Mouse (Mus musculus): ENCODE measurements at regions not wholly inside any gene's neighbourhood (a gene's known extent, or its start where the extent isn't known, plus 50 kb on each side); places are given as distances from the start of the nearest gene placed in this dataset.
A peak's percentile ranks its signal among the peaks of the same experiment; 100 is the strongest.

DNA sequence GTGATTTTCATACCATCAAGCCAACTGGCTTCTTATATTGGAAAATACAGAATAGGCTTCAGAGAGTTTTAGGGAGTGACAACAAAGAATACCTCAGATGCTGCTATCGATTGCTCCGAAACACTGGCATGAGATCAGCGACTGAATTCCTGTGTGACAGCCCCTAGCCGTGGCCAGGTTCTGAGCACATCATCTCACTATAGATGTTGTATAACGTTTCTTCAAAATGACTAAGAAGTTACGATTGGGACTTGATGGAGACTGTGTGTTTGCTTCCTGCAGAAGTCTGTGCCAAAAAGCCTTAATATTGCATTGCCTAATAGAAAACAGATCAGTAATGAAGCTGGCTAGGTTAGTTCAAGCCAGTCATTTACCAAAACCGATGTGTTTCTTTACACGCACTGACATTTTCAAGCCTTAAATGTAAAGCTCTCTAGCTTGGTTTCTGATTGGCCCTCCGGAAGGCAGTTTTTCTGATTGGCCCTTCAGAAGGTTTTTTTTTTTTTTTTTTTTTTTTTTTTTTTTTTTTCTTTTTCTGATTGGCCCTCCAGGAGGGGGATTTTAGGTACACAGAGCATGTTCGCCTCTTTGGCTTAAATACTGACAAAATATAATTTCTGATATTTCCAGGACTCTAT lies 408.9 kb downstream of the Ttll7 start:
- no peak for DNase-seq (ENCODE audit: low spot score in 2 of 2)

DNA sequence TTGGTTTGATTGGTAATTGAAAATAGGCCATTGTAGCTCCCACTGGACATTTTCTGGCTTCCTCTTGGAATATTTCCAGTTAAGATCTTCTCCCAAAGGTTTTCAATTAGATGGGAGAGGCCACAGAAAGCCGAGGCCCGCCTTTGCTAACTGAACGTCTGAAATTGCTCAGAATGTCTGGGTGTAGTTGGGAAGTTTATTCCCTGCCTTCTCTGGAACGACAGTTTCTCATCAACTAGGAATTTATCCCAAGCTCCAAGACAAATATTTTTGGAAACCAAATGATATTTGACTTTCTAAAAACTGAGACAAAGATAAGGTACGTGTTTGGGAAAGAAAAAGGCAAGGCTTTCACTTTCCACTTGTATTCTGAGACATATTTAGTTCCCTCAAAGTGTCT lies 414.4 kb downstream of the Ttll7 start:
- no peak for DNase-seq (ENCODE audit: low spot score in 2 of 2)

DNA sequence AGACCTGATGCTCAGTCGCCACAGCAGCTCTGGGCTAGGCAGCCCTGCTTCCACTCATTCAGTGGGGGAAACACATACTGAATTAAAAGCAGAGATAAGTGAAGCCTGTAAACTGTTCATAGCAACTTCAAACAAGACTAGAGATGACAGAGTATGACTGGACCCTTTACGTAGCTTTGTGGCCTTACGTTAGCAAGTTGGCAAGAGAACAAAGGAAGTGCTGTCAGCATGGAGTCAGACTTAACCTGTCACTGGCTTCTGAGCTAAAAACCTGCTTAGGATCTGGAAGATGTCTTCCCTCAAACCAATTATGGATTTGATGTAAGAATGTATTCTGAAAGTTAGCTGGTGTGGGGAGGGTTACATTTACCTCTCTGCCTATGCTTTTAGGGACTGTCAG lies 421.3 kb downstream of the Ttll7 start:
- DNase-seq (ENCODE audit: low spot score in 2 of 2): no peak

DNA sequence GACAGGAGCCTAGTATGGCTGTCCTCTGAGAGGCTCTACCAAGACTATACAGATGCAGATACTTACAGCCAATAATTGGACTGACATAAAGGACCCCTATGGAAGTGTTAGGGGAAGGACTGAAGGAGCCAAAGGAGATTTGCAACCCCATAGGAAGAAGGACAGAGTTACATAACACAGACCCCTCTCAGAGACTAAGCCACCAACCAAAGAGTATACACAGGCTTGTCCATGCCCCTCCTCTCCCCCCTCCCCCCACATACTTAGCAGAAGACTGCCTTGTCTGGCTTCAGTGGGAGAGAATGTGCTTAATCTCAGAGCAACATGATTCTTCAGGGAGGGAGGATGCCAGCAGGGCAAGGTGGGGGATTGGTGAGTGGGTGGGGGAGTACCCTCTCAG lies 426.4 kb downstream of the Ttll7 start:
- DNase-seq (ENCODE audit: low spot score in 2 of 2): no peak

DNA sequence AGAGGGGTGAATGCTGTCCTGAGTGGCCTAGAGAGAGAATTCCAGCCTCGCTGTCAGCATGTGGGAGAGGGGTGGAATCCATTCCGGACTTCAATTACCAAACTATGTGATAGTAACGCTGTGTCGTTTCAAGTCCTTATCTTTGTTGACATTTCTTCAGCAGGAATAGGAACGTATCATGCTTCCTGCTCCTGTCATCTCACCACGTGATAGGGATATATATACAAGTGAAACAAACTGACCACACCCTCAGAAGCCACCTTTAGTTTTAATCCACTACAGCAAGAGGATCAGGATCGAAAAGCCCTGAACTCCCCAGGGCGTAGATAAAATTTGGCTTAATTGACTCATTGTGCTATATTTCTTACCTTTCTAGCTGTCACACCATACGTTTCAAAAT lies 431.6 kb downstream of the Ttll7 start:
- DNase-seq (ENCODE audit: low spot score in 2 of 2): no peak

DNA sequence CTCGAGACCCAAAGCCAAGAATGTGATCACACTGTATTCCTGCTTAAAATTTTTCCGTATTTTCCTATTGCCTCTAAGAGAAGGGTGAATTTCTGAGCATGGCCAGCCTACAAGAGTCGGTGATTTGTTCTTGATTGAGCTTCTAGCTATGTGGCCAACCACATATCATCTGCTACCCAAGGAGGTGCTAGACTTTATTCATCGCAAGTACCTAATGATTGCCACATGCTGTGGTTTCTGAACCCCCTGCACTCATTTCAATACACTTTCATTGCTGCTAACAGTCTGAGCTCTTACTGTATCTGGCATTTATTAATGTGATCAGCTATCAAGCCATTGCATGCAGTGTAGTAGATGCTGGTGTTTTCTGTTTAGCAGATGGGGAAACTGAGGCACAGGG lies 432.2 kb downstream of the Ttll7 start:
- DNase-seq (ENCODE audit: low spot score in 2 of 2): no peak

DNA sequence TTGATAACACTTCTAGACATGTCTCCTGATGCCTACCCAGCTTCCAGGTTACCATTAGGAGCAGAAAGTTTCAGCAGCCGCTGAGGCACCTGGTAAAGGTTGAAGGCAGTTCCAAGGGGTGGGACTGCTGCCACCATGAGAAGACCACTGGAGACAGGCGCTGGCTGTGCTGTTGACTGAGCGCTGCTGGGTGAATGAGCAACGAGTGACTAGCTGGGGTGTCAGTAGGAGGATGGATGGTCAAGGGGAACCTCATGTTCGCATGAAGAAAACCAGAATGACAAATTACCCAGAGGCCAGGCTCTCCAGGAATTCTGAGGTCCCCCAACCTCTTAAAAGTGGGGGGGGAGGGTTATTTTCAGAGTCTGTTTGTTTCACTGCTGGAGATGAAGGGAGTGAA lies 433.3 kb downstream of the Ttll7 start:
- no peak for DNase-seq (ENCODE audit: low spot score in 2 of 2)

DNA sequence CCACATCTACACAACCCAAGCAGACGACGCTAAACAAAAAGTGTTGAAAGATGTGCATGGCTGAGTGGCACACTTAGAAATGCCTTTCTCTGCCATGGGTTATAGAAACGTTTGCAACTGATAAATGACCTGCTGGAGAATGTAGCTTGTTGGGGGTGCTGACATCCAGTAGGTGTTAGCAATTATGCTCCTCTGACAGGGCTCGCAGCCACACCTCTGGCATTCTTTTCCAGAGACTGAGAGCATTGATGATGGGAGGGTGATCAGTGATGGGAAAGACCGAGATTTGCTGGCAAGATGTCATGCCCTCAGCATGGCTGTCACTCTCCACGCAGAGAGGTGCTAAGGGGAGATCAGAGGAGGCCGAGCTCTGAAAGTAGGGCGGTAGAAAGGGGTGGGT lies 435.3 kb downstream of the Ttll7 start:
- DNase-seq (ENCODE audit: low spot score in 2 of 2): no peak

DNA sequence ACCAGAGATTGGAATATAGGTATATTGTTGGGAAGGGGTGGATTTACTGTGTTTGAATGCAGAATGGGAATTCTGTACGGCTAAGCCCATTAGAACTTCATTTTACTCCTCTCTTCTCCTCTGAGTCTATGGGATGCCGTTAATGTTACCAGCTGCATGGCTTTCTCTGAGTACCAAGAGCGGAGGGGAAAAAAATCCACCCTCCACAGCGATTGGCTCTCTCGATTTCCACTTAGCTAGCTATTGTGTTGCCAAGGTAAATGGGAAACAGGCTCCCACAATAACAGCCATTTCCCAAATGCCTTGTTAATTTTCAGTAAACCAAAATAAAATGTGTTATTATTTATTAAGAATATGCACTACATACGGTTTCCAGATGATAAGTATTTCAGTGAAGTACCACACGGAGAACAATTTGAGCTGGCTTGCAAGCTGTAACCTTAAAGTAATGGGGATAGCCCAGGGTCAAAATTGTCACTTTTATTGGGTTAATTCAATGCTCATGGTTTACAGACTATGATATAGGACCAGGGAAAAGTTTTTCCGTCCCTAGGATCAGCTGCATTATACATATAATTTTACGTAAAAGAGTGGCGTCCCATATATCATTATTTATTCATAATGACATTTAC lies 439.6 kb downstream of the Ttll7 start:
- DNase-seq (ENCODE audit: low spot score in 2 of 2): no peak

DNA sequence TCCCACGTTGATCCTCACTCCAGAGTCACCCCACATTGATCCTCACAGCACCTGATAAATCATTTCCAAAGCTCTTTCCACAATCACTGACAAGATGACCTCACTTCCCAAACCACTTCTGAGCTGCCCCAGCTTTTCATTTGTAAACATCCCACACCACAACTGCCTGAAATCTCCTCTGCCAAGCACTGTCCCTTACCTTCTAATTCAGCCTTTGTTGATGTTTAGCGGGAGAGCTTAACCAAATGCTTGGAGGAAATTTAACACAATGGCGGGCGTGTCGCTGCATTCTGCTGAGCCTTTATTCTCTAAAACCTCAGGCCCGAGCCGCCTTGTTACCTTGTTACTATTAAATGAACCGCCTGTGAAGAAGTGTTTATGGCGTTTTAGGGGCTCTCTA lies 445.9 kb downstream of the Ttll7 start:
- DNase-seq (ENCODE audit: low spot score in 2 of 2): no peak

DNA sequence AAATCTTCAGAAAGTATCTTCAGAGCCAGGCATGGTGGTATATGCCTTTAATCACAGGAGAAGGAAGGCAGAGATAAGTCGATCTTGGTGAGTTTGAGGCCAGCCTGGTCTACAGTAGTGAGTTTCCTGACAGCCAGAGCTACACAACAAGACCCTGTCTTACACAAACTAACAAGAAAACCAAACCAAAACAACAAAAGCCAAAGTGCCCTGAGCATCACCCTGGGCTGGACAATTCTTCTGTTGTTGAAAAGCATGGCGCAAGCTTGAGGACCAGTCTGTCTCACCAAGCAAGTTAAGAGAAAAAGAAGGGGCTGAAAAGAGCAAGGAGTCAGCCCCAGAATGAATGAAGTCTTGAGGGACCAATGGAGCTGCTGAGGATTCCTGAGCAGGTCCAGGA lies 473.4 kb downstream of the Ttll7 start:
- DNase-seq (ENCODE audit: low spot score in 2 of 2): no peak

DNA sequence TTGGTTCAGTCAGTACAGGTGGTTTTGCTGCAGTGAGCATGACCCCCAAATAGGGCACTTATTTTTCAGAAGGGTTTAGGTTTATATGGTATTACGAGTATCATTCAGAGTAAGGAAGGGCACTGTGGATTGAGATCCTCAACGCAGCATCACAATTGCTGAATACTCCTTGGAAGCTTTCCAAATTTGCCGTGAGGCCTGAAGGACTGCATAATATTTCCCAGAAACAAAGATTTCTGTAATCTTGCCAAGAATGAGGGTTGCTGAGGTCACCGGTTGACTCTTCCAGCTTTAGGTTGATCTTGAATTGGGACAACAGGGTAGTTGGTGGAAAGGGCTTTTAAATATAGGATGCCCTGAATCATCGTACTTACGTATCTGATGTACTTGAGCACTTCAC lies 482.1 kb downstream of the Ttll7 start:
- DNase-seq (ENCODE audit: low spot score in 2 of 2): no peak

DNA sequence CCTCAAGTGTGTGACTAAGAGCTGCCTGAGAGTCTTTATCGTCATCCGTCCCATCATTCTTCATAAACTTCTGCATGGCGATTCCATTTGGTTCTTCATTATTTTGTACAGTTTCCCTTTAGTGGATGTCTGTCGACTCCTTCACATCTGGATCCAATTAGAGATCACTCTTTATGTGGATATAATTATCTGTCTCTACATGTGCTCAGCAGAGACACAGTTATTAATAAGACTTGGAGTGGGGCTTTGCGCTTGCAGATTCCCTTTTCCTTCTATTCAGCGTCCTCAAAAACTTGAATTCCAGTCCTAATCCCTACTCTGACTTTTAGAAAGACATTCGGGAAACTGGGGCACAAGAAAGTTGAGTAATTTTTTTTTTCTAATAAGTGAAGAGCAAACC lies 483.1 kb downstream of the Ttll7 start:
- DNase-seq (ENCODE audit: low spot score in 2 of 2): no peak

DNA sequence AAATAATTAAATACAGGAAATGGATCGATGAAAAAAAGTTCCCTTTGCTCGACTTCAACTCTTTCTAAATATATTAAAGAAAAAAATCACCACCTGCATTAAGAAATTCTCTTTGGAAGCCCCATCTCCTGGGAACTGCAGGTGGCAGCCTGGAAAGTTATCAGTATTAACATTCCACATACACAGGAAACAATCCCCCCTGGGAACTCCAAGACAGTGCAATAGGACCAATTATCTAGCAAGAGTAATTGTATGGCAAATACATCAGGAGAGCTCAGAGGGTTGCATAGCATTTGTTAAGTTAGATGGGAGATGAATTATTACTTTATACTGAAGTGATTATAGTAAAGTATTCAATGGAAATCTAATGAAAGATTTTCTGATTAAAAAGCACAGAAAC lies 487.3 kb downstream of the Ttll7 start:
- DNase-seq (ENCODE audit: low spot score in 2 of 2): no peak

DNA sequence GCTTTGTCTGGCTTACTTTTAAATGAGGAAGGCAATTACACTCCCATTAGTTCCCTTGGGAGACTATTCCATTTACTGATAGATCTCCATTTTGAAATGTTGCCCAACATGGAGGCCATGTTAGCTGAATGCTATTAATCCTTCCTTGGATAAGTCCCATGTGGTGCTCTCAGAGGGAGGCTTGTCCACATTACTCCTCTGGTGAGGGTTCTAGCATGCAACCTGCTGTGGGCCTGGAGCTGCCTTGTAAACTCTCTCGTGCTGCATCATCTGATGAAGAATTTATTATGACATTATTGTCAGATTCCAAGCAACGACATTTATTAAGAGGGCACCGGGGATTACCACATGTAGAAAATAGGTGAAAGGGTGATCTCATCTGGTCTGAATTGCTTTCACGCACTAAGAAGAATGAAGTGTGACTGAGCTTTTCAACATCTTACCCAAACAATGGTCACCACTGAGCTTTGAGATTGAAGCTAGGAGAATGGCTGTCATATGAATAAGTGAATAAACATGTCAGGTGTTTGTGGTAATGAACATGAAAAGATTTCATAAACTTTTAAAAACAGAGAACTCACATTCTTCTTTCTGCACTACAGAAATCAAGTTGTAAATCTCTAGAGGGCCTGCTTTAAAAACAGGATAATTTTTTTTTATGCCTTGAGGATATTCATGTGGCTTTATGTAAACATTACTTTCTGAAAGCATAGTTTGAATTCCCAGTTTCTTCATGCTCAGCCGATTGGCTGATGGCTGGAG lies 495.3 kb downstream of the Ttll7 start:
- DNase-seq (ENCODE audit: low spot score in 2 of 2): no peak

DNA sequence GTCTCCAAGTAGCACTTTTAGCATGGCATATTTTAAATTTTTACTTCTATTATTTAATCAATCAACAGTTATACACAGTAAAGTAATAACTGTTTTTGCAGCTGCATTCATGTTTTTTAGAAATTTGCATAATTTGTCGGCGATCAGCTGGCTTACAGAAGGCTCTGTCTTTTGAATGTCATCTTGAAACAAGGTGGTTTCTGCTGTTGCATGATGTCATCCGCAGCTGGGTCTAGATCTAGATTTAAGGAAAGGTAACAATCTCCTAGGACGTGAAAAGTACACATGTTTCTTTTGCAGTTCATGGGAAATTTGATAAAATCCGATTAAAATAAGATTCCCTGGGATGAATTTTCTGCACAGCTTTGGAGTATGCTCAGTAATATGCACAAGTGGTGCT lies 534.9 kb downstream of the Ttll7 start:
- no peak for DNase-seq (ENCODE audit: low spot score in 2 of 2)

DNA sequence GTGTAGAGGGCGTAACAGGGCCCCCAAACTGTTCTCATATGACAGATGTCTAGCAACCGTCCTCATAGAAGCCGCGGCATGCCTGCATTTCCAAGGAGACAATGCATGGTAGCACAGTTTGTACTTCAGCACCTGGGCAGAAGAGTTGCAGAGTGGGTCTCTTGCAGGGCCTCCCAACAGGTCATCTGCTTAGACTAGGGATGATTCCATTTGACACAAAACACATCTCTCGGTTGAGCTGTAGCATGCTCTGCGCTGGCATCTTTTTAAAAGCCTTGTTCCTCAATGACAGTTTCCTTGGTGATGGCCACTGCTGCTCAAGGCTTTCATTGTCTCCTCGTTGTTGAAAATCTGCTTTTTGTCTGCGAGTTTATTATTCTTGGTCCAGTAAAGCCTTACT lies 546.1 kb downstream of the Ttll7 start:
- DNase-seq (ENCODE audit: low spot score in 2 of 2): no peak

DNA sequence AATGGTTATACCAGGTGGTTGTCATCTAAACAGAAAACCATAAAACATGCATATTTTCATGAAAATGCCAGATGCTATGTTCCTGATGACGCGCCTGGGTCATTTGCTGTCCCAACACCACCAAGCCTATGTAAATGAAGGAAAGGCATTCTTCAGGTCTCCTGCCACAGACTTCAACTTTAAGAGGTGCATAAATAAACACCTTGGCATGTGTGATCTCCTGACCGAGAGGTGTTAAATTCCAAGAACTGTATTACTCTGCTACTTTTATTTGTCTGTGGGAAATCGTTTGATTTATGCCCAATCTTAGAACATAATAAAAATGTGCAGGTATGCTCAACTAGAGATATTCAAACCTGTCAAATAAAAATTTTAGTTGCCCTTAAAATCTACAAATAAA lies 560.1 kb downstream of the Ttll7 start:
- DNase-seq (ENCODE audit: low spot score in 2 of 2): no peak

DNA sequence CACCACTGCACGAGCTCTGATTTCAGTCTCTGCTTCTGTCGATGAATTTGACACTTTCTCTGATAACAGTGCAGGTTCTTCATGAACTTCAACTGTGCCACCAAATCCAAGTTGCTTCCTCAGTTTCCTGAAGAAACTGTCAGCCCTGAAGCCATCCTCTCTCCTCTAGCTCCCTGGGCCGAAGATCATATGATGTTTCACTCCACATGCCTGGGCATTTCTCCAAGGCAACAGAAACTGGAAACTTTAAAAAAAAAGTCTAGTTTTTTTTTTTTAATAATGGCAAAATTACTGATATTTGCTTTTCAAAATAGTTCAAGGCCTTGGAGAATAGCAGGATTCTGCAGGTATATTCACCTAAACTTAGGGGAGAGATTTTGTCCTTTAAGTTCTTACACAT lies 564.8 kb downstream of the Ttll7 start:
- DNase-seq (ENCODE audit: low spot score in 2 of 2): no peak

DNA sequence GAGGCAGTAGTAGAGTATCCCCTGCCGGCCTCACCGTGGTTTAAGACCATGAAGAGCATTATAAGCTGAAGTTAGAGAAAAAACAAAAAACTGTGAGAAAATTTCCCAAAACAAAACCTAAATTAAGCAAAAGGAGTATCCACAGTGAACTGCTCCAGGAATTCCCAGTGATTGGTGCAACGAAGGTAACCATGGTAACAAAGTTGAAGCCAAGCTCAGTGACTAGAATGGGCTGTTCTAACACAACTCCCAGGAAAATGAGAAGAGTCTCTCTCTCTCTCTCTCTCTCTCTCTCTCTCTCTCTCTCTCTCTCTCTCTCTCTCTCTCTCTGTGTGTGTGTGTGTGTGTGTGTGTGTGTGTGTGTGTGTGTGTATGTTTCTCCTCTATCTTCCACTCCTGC lies 567.0 kb downstream of the Ttll7 start:
- no peak for DNase-seq (ENCODE audit: low spot score in 2 of 2)

DNA sequence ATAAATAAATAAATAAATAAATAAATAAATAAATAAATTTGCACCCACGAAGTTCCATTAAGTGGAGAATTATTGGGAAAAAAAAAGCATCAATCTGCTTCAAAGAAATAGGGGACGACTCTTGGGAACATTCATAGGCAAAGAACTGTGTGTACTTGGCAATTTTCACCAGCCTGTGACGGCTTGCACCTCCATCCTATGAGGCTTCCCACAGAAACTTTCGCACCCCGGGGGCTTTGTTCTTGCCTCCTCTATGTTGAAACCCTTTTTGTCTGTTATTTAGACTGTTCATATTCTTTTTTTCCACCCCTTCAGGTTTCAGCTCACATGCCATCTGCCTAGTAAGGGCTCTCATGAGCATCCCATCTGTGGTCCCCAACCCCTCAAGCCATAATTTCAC lies 570.0 kb downstream of the Ttll7 start:
- peak in 1 of 2 experiments; percentile 3 for DNase-seq (ENCODE audit: low spot score in 2 of 2)

DNA sequence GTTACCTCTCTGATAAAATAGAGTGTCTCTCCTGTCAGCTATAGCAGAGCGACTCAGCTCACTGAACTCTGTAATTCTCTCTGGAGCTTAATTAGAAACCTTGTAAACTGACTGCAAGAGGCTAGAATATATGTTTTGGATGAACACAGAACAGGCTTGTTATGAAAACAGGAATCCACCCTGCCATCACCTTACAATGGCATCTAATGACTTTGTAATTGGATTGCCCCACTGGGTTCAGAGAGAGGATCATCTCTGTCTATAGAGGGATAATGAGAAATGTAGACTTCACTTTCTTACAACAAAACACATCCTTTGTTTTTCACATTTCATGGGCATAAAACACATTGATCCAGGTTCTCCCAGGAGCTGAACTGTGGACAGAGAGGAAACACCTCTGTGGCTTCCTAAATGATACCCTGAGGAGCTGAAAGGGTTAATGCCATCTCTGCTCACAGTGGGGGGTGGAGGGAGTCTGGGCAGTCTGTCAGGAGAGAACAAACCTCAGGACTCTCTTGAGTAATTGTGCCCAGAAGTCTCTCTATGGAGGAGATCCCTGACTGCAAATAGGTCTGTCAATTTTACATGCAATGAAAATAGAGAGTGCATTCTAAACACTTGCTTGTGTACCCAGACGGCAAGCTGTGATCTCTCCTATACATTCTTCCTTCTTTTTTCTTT lies 571.9 kb downstream of the Ttll7 start:
- no peak for DNase-seq (ENCODE audit: low spot score in 2 of 2)

All from layer of hippocampus, adult 8-10 months (tissue).